Mouse (Mus musculus) left cerebral cortex, postnatal 10 days (tissue): ENCODE results near the gene C2. TPM values are rescaled to one million over a fixed set of nuclear protein-coding genes. Genes with fewer than 3 reads are reported as not detected.

Source experiments
- DNase-seq, 2 experiments: peaks; one replicate each; pipeline ENCODE4 v3.0.0; 2021 to 2022; ENCODE audit warnings: low spot score in 2 of 2, mixed read lengths in 1 of 2; ENCODE audit errors: extremely low spot score in 1 of 2
- intact Hi-C: fragments of 180-260 bp; cut with DNase I; formaldehyde crosslinking; loops from one replicate; pipeline ENCODE4 v1.15.1; 2025
- total RNA-seq, 2 experiments: library from RNA; stranded (reverse); gene quantifications; 2 replicates each; pipeline ENCODE4 v1.2.3; 2021

C2 gene
- total RNA-seq, 2 experiments from 2014 or later = 2.1 to 2.9 TPM

DNA sequence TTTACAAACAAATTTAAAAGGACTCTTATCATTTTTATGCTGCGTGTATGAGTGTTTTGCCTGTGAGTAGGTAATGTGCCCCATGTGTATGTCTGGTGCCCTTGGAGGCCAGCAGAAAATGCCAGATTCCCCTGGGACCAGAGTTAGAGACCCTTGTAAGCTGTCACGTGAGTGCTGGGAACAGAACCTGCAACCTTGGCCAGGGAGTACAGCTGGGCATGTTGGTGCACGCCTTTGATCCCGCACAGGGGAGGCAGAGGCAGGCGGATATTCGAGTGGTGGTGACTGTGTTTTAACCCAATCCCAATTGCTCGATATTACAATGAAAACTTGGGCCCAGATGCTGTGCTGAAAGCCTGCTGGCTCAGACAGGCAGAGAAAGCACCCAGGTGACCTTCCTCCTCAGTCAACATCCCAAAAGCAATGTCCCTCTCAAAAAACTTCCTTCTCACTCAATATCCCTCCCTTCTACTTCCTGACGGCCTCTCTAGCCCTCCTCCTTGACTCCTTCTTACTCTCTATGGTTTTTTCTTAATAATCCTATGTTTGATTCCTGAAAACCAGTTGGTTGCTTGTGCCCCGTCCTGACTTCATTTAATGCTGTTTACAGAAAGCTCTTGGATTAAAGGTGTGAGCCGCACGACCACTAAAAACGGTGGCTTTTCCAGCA, 7.9 kb downstream of the C2 start:
- no peak for DNase-seq
- intact Hi-C loops = loop anchor here (5.0 kb wide), 1 partner anchor 33 kb away; no protein-coding TSS in a partner anchor

DNA sequence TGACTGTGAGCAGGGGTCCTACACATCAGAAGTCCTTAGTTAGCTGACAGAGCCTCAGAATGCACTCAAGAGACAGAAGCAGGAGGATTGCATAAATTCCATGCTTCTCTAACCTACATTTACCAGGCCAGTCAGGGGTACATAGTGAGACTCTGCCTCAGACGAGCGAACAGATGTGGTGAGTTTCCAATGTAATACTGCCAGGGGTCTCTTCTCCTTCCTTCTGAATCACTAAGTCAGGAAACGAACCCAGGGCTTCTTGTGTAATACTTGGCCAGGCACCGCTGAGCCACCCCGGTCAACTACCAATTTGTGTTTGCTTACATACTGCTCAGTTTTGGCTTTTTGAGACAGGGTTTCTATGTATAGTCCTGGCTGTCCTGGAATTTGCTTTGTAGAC, 10.1 kb downstream of the C2 start:
- no peak for DNase-seq
- intact Hi-C loops = no loop called here

DNA sequence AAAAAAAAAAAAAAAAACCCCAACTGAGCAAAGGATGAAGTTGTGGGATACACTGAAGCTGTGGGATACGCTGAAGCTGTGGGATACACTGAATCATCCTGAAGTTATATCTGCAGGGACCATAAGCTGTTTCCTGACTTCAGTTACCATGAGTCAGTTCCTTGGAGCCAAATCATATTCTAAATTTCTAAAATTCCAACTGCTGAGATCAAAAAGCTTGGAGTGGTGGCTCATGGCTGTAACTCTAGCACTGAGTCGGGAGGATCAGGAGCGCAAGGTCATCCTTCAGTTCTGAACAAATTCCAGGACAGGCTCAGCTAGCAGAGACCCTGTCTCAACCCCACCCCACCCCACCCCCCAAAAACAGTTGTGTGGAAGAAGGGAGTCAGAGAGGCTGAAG, 12.4 kb downstream of the C2 start:
- no peak for DNase-seq
- intact Hi-C loops = no loop called here

DNA sequence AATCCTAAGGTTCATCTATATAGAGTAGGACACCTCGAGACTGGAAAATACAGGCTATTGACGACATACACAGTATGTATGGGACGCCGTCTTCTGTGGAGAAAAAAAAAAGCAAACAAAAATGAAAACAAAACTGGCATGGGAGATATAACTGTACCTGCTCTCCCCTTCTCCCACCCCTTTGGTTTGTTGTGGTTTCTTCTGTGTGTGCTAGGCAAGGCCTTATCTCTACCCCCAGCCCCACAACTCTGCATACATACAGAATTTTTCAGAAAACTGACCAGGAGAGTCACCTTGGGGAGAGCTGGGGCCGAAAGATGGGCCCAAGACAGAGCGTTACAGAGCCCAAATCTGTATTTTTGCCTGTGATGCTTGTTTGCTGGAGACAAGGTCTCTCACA, 13.4 kb downstream of the C2 start:
- DNase-seq = no peak
- intact Hi-C loops = no loop called here

DNA sequence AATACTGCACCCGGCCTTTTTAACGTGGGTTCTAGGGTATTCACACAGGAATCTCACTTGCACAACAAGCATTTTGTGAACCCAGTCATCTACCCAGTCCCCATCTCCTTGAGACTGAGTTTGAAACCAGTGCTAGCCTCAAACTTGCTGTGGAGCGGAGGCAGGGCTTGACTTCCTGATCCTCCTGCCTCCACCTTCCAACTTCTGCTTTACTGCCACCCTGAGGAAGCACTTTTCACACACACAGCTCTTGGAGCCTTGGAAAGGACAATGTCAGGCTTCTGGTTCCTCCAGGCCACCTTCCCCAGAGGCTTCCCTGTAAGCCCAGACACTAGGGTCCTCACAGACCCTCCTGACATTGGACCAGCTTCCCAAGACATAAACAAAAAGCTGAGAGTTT, 14.7 kb downstream of the C2 start:
- intact Hi-C loops = no loop called here
- no peak for DNase-seq

GRCm38 (mm10) chr17:34881683-34882310, 16.3 kb downstream of the C2 start, which contains the start of gene Gm20547:
TSS of gene Gm20547 (minus strand) at chr17:34882042.
- DNase-seq = no peak
- intact Hi-C loops = no loop called here

GRCm38 (mm10) chr17:34881166-34881565, 16.9 kb downstream of the C2 start:
- intact Hi-C loops = no loop called here
- no peak for DNase-seq

DNA sequence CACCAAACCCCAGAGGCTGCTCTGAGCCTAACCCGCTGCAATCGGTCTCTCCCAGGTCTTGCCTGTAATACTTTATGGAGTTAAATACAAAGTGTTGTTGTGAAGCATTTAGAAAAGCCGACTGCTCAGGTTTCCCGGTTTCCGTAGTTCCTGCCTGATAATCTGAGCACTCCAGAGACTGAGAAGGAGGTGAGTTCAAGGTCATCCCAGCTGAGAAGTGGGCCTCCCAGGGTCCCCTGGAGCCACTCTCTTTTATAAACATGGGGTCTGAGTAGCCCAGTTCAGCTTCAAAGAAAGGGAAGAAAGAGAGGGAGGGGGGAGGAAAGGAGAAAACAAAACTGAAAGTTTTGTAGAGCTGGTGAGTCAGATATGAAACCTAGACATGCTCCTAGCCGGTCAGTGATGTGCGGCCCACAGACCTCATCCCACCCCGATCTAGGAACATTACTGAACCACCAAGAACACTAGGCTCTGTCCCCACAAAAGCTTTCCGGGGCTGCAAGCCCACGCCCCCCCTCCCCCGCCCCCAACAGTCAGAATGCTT, 18.7 kb downstream of the C2 start, which contains the start of gene Zbtb12:
Gene Zbtb12, plus strand, starts transcription at position 148 of the 544 bp plus-strand sequence.
- intact Hi-C loops = no loop called here

DNA sequence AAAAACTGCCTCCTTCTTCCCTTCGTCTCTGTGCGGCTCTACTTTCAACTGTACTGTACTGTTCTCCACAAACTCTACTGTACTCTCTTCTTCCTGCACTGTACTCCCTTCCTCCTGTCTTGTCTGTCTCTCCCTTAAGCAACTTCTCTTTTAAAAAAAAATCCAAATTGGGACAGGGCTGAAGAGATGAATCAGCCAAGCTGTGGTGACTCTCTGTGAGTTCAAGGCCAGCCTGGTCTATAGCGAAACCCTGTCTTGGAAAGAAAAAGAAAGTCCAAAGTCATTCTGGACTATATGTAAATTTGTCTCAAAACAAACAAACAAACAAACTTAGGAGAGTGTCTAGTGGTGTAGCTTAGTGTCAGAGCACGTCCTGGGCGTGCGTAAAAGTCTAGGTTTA, 23.7 kb downstream of the C2 start:
- no peak for DNase-seq
- intact Hi-C loops = no loop called here

More for the DNA sequence above, 18.7 kb downstream of the C2 start, which contains the start of gene Zbtb12:
- DNase-seq = no peak

GRCm38 (mm10) chr17:34865981-34866380, 32.1 kb downstream of the C2 start:
- no peak for DNase-seq
- intact Hi-C loops = no loop called here

- intact Hi-C loops = no loop called here
- no peak for DNase-seq
Measured at GRCm38 (mm10) chr17:34862416-34863081, 35.5 kb downstream of the C2 start, which contains the start of gene Cfb. TSS of gene Cfb (minus strand) at chr17:34862518.

GRCm38 (mm10) chr17:34861704-34862415, 36.2 kb downstream of the C2 start:
- intact Hi-C loops = no loop called here
- no peak for DNase-seq

GRCm38 (mm10) chr17:34860514-34860913, 37.6 kb downstream of the C2 start:
- DNase-seq = no peak
- intact Hi-C loops = no loop called here

GRCm38 (mm10) chr17:34858670-34859069, 39.4 kb downstream of the C2 start:
- intact Hi-C loops = loop anchor here (5.0 kb wide), 2 partner anchors 34 to 89 kb away; no protein-coding TSS in a partner anchor

DNA sequence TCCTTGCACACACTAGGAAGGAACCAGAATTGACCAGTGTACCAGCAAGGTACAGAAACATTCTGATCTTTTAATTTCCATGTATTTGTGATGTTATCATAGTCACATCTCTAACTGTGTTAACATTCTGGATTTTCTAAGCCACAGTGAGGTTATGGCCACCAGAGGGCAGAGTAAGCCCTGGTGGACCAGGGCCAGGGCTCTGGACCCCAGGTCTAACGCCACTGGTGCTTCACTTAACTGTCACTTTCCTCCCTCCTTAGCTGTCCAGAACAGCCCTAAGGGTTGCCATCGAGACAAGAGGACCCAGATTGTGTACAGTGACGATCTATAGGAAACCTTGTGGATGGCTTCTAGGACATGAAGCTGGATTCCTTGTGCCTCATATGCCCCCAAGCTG, 42.2 kb downstream of the C2 start:
- DNase-seq = no peak

More at GRCm38 (mm10) chr17:34858670-34859069, 39.4 kb downstream of the C2 start:
- no peak for DNase-seq

GRCm38 (mm10) chr17:34854761-34855160, 43.3 kb downstream of the C2 start:
- intact Hi-C loops = loop anchor here (5.0 kb wide), 2 partner anchors 38 to 93 kb away; no protein-coding TSS in a partner anchor
- no peak for DNase-seq

More for the DNA sequence above, 42.2 kb downstream of the C2 start:
- intact Hi-C loops = loop anchor here (5.0 kb wide), 2 partner anchors 36 to 91 kb away; no protein-coding TSS in a partner anchor

DNA sequence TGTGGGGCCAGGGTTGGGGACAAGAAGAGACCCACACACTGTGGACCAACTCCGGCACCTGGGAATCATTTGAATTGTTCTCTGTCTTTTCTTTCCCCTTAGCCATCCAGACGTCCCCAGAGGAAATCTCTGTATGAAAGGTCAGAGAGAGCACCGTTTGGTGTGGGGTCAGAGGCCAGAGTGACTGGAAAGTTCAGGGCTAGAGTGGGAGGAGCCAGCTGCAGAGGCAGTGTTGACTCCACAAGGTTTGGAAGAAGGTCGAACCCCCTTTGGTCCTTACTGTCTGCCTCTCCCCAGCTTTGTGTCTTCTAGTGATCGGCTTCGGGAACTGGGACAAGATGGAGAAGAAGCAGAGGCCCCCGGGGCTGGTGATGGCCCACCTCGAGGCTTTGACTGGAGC, 44.6 kb downstream of the C2 start:
- DNase-seq = no peak
- intact Hi-C loops = no loop called here

- no peak for DNase-seq
- intact Hi-C loops = no loop called here
Measured at GRCm38 (mm10) chr17:34850517-34851125, 47.4 kb downstream of the C2 start.
